Mouse (Mus musculus): ENCODE results near the gene Btnl4.

The Btnl4 gene

GRCm38 (mm10) chr17:34437120-34437519 is 40.0 kb downstream of the Btnl4 start:
- peak; percentile 36 for DNase-seq

DNA sequence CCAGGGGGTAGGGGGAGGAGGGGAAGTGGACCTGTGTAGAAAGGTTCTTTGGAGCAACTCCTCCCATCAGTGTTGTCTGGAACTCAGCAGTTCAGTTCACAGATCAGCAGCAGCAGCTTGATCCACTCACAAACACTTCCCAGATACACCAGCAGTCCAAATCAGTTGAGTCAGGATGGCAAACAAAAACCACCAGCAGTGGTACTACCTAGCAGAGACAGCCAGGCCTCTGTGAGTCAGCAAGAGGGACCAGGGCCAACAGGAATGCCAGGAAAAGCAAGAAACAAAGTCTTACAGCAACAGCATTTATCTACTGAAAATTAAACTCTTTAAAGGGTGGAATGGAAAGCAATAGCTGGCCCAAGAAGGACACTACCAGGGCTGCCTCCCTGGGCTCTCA is 49.5 kb downstream of the Btnl4 start:
- no peak for DNase-seq

GRCm38 (mm10) chr17:34420014-34420413 is 57.1 kb downstream of the Btnl4 start:
- no peak for DNase-seq
